In the genomic region with DNA sequence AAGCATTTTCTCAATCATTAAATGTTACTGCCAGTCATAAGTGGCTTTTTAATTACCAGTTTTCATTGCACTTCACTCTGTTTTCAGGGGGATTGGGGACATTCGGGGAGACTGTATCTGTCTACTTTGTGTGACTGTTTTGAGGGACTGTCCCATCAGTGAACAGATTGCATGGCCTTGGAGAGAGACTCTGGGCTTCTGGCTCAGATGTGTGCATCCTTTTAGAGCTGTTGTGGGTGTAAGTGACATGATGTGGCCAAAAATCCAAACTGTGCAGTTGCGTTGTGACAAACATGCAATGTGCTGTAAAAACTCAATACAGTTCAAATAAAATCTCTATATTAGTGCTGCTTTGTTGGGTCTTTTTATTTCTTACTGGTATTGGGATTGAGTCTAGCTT, we compare ENCODE assay signal across 30 mouse cellular contexts. TPM values are rescaled to one million over a fixed set of nuclear protein-coding genes. Genes with fewer than 3 reads are reported as not detected.
A peak's percentile ranks its signal among the peaks of the same experiment; 100 is the strongest.
DNase-seq lines count a peak whose midpoint lies in the region; ATAC-seq and TF ChIP-seq lines count a peak whose summit lies in the region.
"Had no signal": no experiment of that assay in that cellular context is flagged by ENCODE, and none has a peak within 500 bp of the region (broad histone marks: within the 10 kb centered on the region; RNA-seq: fewer than 3 reads in every experiment).

No protein-coding gene starts in this region.

- no peak overlapping the region for H3K4me3 ChIP-seq in layer of hippocampus, adult 2 months
- H3K4me3 ChIP-seq: embryonic facial prominence, embryonic 13.5 days; embryonic facial prominence, embryonic 15.5 days; erythroblast, embryonic 14.5 days; forebrain, embryonic 10.5 days; forebrain, embryonic 12.5 days had no signal

- ATAC-seq in frontal cortex, adult (ENCODE audit: low TSS enrichment), result peak; percentile 48; the same call in 1 of the 2 replicates
- ATAC-seq: CD4-positive, CD25-positive, alpha-beta regulatory T cell, adult 4 months; forebrain, embryonic 14.5 days; forebrain, embryonic 16.5 days had no signal

- H3K27ac ChIP-seq in layer of hippocampus, adult 2 months, result 0 out of 2 replicates have a peak overlapping the region, but pooled peaks have one; percentile 32
- H3K27ac ChIP-seq: embryonic facial prominence, embryonic 13.5 days; embryonic facial prominence, embryonic 15.5 days; forebrain, embryonic 10.5 days; forebrain, embryonic 12.5 days had no signal

- no peak for TF ChIP-seq CTCF in layer of hippocampus, adult 2 months (conservative IDR thresholded peaks at IDR 0.05)

- intact Hi-C loops in heart, postnatal 10 days (cut with DNase I), result no loop called here

- DNase-seq in frontal cortex, postnatal 14 days (ENCODE audit: low spot score in 2 of 2), result no peak
- DNase-seq in layer of hippocampus, adult 2 months (ENCODE audit: low spot score in 2 of 2), result no peak
- no peak for DNase-seq in layer of hippocampus, postnatal 36 days
- peak; percentile 22 for DNase-seq in retina, postnatal 1 day
- DNase-seq in retina, embryonic 14.5 days (ENCODE audit: low spot score), result no peak
- DNase-seq in Muller cell, postnatal 12 days (ENCODE audit: inconsistent ontology term), result peak; percentile 19
- no peak for DNase-seq in heart, postnatal 10 days
- DNase-seq: adrenal gland, adult 2 months; adrenal gland, postnatal 10 days; adrenal gland, postnatal 25 days; B cell, adult 2 months; cerebellum, adult 11 months; cerebellum, adult 18-20 months; cerebellum, adult 8-10 months; cerebellum, adult 9-11 months; cerebellum, postnatal 14 days; cerebellum, postnatal 36 days; embryo, embryonic 11 days had no signal

RNA-seq across cellular contexts. Expression of a gene that starts 1.0 kb away (rescaled TPM):
- under 1 TPM; 0.56 to 0.90 TPM for total RNA-seq in layer of hippocampus, adult 2 months (2021)
- total RNA-seq in layer of hippocampus, postnatal 36 days (2021), result under 1 TPM; 0.22 to 0.78 TPM
- under 1 TPM; 0.05 to 0.14 TPM for total RNA-seq in heart, postnatal 10 days (2021)
- total RNA-seq: common myeloid progenitor, adult 5-6 weeks had no signal

RNA-seq across cellular contexts. Expression of a gene that starts 24.0 kb away (rescaled TPM):
- total RNA-seq in layer of hippocampus, adult 2 months (2021), result 10 to 100 TPM; 81.5 to 89.0 TPM
- total RNA-seq in layer of hippocampus, postnatal 36 days (2021), result 100 to 1,000 TPM in 1 of 2 experiments, 10 to 100 TPM in 1; 91.8 to 109 TPM
- total RNA-seq in heart, postnatal 10 days (2021), result 10 to 100 TPM; 14.5 to 15.1 TPM

RNA-seq across cellular contexts. Expression of a gene that starts 46.6 kb away (rescaled TPM):
- total RNA-seq in layer of hippocampus, adult 2 months (2021), result 1 to 10 TPM; 3.1 to 3.9 TPM
- 1 to 10 TPM; 2.0 to 2.6 TPM for total RNA-seq in layer of hippocampus, postnatal 36 days (2021)
- total RNA-seq in heart, postnatal 10 days (2021), result under 1 TPM; 0.34 to 0.40 TPM

RNA-seq across cellular contexts. Expression of a gene that starts 47.2 kb away (rescaled TPM):
- 100 to 1,000 TPM; 139 to 159 TPM for total RNA-seq in layer of hippocampus, adult 2 months (2021)
- 100 to 1,000 TPM; 158 to 178 TPM for total RNA-seq in layer of hippocampus, postnatal 36 days (2021)
- total RNA-seq in heart, postnatal 10 days (2021), result 10 to 100 TPM; 89.3 to 99.0 TPM

RNA-seq across cellular contexts. Expression of a gene that starts 49.5 kb away (rescaled TPM):
- total RNA-seq in layer of hippocampus, adult 2 months (2021), result not detected
- not detected for total RNA-seq in layer of hippocampus, postnatal 36 days (2021)
- total RNA-seq in heart, postnatal 10 days (2021), result not detected
- total RNA-seq: adrenal gland, adult 2 months; adrenal gland, postnatal 10 days; adrenal gland, postnatal 25 days; adrenal gland, postnatal 4 days; CH12.LX; common myeloid progenitor, adult 5-6 weeks had no signal

Comparison
In these comparisons a context has a peak if more than half of its experiments do, and no peak if none do; other contexts are left out.
1. DNase-seq: peak in retina, postnatal 1 day (single experiment) and Muller cell, postnatal 12 days (single experiment); none in frontal cortex, postnatal 14 days (0 of 2), layer of hippocampus, adult 2 months (0 of 2), layer of hippocampus, postnatal 36 days (0 of 2), retina, embryonic 14.5 days (single experiment) and heart, postnatal 10 days (0 of 2).
2. RNA of a gene that starts 24.0 kb away (total RNA-seq): 91.8 to 109 TPM in layer of hippocampus, postnatal 36 days and 81.5 to 89.0 TPM in layer of hippocampus, adult 2 months; 14.5 to 15.1 TPM in heart, postnatal 10 days; every median in the first group is over 4 times any median in the second.